Mouse (Mus musculus): Measurements from ENCODE around the gene Gapt. TPM values are rescaled to one million over a fixed set of nuclear protein-coding genes. Genes with fewer than 3 reads are reported as not detected.

The Gapt gene
- polyA plus RNA-seq, 1 experiment from 2014 or later, result 0.38 TPM

Other genes starting within 250 kb of the Gapt start
- gene Rab3c, start 76.2 kb downstream of the Gapt start, polyA plus RNA-seq (2015; fragmentation: Nextera tagmentation; extraction: Ambion mirVana), result 0.41 and 0.47 TPM in 2 replicates
- gene Plk2, start 37.8 kb upstream of the Gapt start, polyA plus RNA-seq (2015; fragmentation: Nextera tagmentation; extraction: Ambion mirVana), result 88.5 and 99.1 TPM in 2 replicates